In the genomic region with DNA sequence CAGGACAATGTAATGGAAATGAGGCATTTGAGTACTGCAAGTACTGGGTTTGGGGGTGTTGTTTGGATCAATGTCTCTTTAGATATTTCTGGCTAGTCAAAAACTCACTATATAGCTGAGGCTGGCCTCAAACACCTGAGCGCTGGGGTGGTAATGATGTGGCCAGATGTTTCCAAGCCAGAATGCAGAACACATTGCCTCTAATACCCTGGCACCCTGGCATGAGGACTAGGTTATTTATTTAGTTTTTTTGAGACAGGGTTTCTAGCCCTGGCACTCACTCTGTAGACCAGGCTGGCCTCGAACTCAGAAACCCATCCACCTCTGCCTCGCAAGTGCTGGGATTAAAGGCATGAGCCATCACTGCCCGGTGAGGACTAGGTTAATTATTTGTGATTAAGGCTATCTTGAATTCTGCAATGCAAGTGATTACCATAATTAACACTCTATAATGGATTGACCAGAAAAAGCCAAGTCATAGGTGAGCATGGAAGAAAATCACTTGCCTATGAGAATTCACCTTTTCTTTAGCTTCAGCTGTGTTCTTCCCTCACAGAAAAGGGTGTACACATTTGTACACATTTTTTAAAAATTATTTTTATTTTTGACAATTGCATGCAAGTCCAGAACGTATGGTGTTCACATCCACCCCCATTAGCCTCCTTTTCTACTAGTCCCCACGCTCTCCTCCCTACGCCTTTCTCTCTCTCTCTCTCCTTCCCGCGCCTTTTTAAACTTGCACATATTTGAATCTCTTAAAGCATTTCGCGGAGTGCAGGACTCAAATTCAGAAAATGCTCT, we compare ENCODE assay signal across 8 mouse cellular contexts. TPM values are rescaled to one million over a fixed set of nuclear protein-coding genes. Genes with fewer than 3 reads are reported as not detected.
DNase-seq lines count a peak whose midpoint lies in the region; ATAC-seq and TF ChIP-seq lines count a peak whose summit lies in the region.

No protein-coding gene starts in this region.

- H3K4me3 ChIP-seq in left cerebral cortex, adult 2 months, result peak overlapping the region; percentile 71
- peak overlapping the region; percentile 83 for H3K4me3 ChIP-seq in embryonic facial prominence, embryonic 14.5 days (ENCODE audit: low read depth, low read length)
- peak overlapping the region; percentile 86 for H3K4me3 ChIP-seq in limb, embryonic 10.5 days
- H3K4me3 ChIP-seq in olfactory bulb, adult 2 months (ENCODE audit: insufficient read depth, low read depth, low read length), result peak overlapping the region; percentile 79

- H3K4me2 ChIP-seq in embryonic facial prominence, embryonic 14.5 days (ENCODE audit: low read depth, low read length), result peak overlapping the region; percentile 77

- 27% methylated on average over 11 of the region's 11 CpGs for WGBS in embryonic facial prominence, embryonic 14.5 days
- 32% methylated on average over 11 of the region's 11 CpGs for WGBS in limb, embryonic 10.5 days
- 25% methylated on average over 11 of the region's 11 CpGs for WGBS in olfactory bulb, adult 2 months

- H3K9me3 ChIP-seq in embryonic facial prominence, embryonic 14.5 days (ENCODE audit: control insufficient read depth, low read length), result no peaks in the 10 kb centered on the region
- no peaks in the 10 kb centered on the region for H3K9me3 ChIP-seq in limb, embryonic 10.5 days (replicated peaks)

- peak; percentile 15; the same call in 1 of the 2 replicates for ATAC-seq in embryonic facial prominence, embryonic 14.5 days (ENCODE audit: low read depth)

- intact Hi-C loops in left cerebral cortex, adult 2 months (cut with DNase I), result loop anchor here (2.0 kb wide), 2 partner anchors 43 to 97 kb away; a partner anchor contains a TSS
- intact Hi-C loops in left cerebral cortex, postnatal 25 days (cut with DNase I), result loop anchor here (1.0 kb wide), 1 partner anchor 43 kb away; a partner anchor contains a TSS

- no peak for TF ChIP-seq CTCF in left cerebral cortex, adult 2 months (IDR thresholded peaks at IDR 0.05)
- TF ChIP-seq CTCF in olfactory bulb, adult 2 months (IDR thresholded peaks at IDR 0.05; ENCODE audit: insufficient read depth, low read depth, low read length), result no peak

- peak overlapping the region; percentile 91 for H3K9ac ChIP-seq in embryonic facial prominence, embryonic 14.5 days (ENCODE audit: low read depth, low read length)

- H3K27me3 ChIP-seq in embryonic facial prominence, embryonic 14.5 days (replicated peaks; ENCODE audit: control insufficient read depth, insufficient read depth, low read length), result no peaks in the 10 kb centered on the region
- H3K27me3 ChIP-seq in limb, embryonic 10.5 days (ENCODE audit: low read depth, poor library complexity, severe bottlenecking), result no peaks in the 10 kb centered on the region

- no peak for TF ChIP-seq POLR2A in olfactory bulb, adult 2 months (IDR thresholded peaks at IDR 0.05; ENCODE audit: insufficient read depth, low read depth, low read length)

- DNase-seq in left cerebral cortex, adult 2 months (ENCODE audit: extremely low spot score in 1 of 2, low spot score in 2 of 2), result no peak
- no peak for DNase-seq in left cerebral cortex, postnatal 25 days (ENCODE audit: low spot score in 2 of 2)
- DNase-seq in embryonic facial prominence, embryonic 14.5 days (ENCODE audit: low spot score), result no peak
- DNase-seq in limb, embryonic 10.5 days (ENCODE audit: low spot score), result no peak
- no peak for DNase-seq in gastrocnemius, adult 8-10 months (ENCODE audit: low spot score in 2 of 2)
- DNase-seq in layer of hippocampus, postnatal 14 days (ENCODE audit: low spot score in 2 of 2), result no peak
- DNase-seq in right cerebral cortex, postnatal 25 days, result no peak

- 0 out of 2 replicates have a peak, but pooled peaks cover 6% of the 10 kb centered on the region for H3K36me3 ChIP-seq in embryonic facial prominence, embryonic 14.5 days (ENCODE audit: control insufficient read depth, insufficient read depth, low read length)
- H3K36me3 ChIP-seq in limb, embryonic 10.5 days, result 0 out of 2 replicates have a peak, but pooled peaks cover 2% of the 10 kb centered on the region

- H3K27ac ChIP-seq in left cerebral cortex, adult 2 months, result peak overlapping the region; percentile 98
- peak overlapping the region; percentile 98 for H3K27ac ChIP-seq in embryonic facial prominence, embryonic 14.5 days (replicated peaks; ENCODE audit: low read depth, low read length)
- H3K27ac ChIP-seq in limb, embryonic 10.5 days, result peak overlapping the region; percentile 96
- 0 out of 2 replicates have a peak overlapping the region, but pooled peaks have one; percentile 38 for H3K27ac ChIP-seq in olfactory bulb, adult 2 months (ENCODE audit: insufficient read depth, low read depth, low read length)

- peaks cover 9% of the 10 kb centered on the region; the same call in 1 of the 2 replicates for H3K4me1 ChIP-seq in embryonic facial prominence, embryonic 14.5 days (ENCODE audit: control insufficient read depth, insufficient read depth, low read length)
- H3K4me1 ChIP-seq in limb, embryonic 10.5 days, result peaks cover 19% of the 10 kb centered on the region
- H3K4me1 ChIP-seq in olfactory bulb, adult 2 months (ENCODE audit: control insufficient read depth, insufficient read depth, low read length), result no peaks in the 10 kb centered on the region

RNA-seq across cellular contexts. Expression of a gene that starts 0.4 kb away (rescaled TPM):
- total RNA-seq in left cerebral cortex, adult 2 months (2021), result 10 to 100 TPM; 17.3 to 19.1 TPM
- 10 to 100 TPM; 15.0 to 17.4 TPM for total RNA-seq in left cerebral cortex, postnatal 25 days (2021)
- 12.5 and 13.6 TPM in 2 replicates for polyA plus RNA-seq in embryonic facial prominence, embryonic 14.5 days (2014; fragmentation: Nextera tagmentation; extraction: Ambion mirVana)
- polyA plus RNA-seq in limb, embryonic 10.5 days (2016; fragmentation: Nextera tagmentation; extraction: Ambion mirVana), result 17.8 and 19.7 TPM in 2 replicates
- not detected in 2 replicates for polyA plus RNA-seq in olfactory bulb, adult 2 months (2012; ENCODE audit: insufficient read depth, insufficient read length, low replicate concordance, missing spikeins)
- total RNA-seq in gastrocnemius, adult 8-10 months (2022), result 10 to 100 TPM in 1 of 4 experiments, 1 to 10 TPM in 3; 7.0 to 10.2 (median 9.1) TPM
- total RNA-seq in layer of hippocampus, postnatal 14 days (2021), result 10 to 100 TPM; 15.5 to 17.1 TPM

RNA-seq across cellular contexts. Expression of a gene that starts 33.3 kb away (rescaled TPM):
- total RNA-seq in left cerebral cortex, adult 2 months (2021), result 10 to 100 TPM; 18.3 to 22.6 TPM
- total RNA-seq in left cerebral cortex, postnatal 25 days (2021), result 10 to 100 TPM; 19.4 to 19.7 TPM
- polyA plus RNA-seq in embryonic facial prominence, embryonic 14.5 days (2014; fragmentation: Nextera tagmentation; extraction: Ambion mirVana), result 9.4 and 11.4 TPM in 2 replicates
- 7.4 and 9.7 TPM in 2 replicates for polyA plus RNA-seq in limb, embryonic 10.5 days (2016; fragmentation: Nextera tagmentation; extraction: Ambion mirVana)
- not detected in 2 replicates for polyA plus RNA-seq in olfactory bulb, adult 2 months (2012; ENCODE audit: insufficient read depth, insufficient read length, low replicate concordance, missing spikeins)
- total RNA-seq in gastrocnemius, adult 8-10 months (2022), result 1 to 10 TPM; 6.0 to 9.0 (median 8.1) TPM
- total RNA-seq in layer of hippocampus, postnatal 14 days (2021), result 10 to 100 TPM; 21.1 to 23.0 TPM

RNA-seq across cellular contexts. Expression of a gene that starts 42.8 kb away (rescaled TPM):
- 10 to 100 TPM; 12.3 to 13.2 TPM for total RNA-seq in left cerebral cortex, adult 2 months (2021)
- 10 to 100 TPM; 15.5 to 16.4 TPM for total RNA-seq in left cerebral cortex, postnatal 25 days (2021)
- 13.6 and 15.7 TPM in 2 replicates for polyA plus RNA-seq in embryonic facial prominence, embryonic 14.5 days (2014; fragmentation: Nextera tagmentation; extraction: Ambion mirVana)
- 16.8 and 20.9 TPM in 2 replicates for polyA plus RNA-seq in limb, embryonic 10.5 days (2016; fragmentation: Nextera tagmentation; extraction: Ambion mirVana)
- not detected in 2 replicates for polyA plus RNA-seq in olfactory bulb, adult 2 months (2012; ENCODE audit: insufficient read depth, insufficient read length, low replicate concordance, missing spikeins)
- total RNA-seq in gastrocnemius, adult 8-10 months (2022), result 1 to 10 TPM; 4.7 to 5.9 (median 4.9) TPM
- total RNA-seq in layer of hippocampus, postnatal 14 days (2021), result 10 to 100 TPM; 23.5 to 23.6 TPM

Comparison
In these comparisons a context has a peak if more than half of its experiments do, and no peak if none do; other contexts are left out.
1. H3K27ac ChIP-seq: peak in every context shown above with its lines; median percentile 98 in left cerebral cortex, adult 2 months; 98 in embryonic facial prominence, embryonic 14.5 days; 96 in limb, embryonic 10.5 days; 38 in olfactory bulb, adult 2 months.